Mouse (Mus musculus): ENCODE results near the gene Chpt1.

The Chpt1 gene

DNA sequence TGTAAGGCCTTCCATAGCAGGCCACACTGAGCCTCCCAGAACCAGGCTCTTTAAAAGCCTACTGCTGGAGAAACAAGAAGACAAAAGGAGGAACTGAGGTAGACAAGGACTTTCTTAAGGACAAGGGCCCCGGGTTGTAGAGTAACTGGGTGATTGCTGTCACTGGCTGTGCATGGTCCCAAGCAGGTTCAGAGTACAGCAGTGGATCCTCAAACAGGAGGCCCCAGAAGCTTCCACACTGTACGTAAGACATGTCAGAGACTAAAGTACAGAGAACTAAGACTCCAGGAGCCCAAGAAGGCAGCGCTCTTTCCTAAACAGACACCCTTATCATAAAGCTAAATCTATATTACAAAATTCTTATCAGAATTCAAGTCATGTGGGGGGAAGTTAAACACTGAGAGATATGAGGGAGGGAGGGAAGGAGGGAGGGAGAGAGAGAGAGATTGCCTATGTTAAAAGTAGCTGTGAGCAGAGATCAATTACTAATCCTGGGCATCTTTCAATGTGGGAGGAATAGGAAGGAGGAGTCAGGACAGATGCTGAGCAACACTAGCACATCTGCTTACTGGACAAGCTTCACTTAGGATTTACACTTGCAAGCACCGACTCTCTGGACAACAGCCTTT, 8.8 kb downstream of the Chpt1 start:
- DNase-seq (ENCODE audit: low read depth, low spot score): no peak

- DNase-seq (ENCODE audit: low read depth, low spot score): no peak
These were observed 11.2 kb downstream of the Chpt1 start for GRCm38 (mm10) chr10:88492658-88493057.

DNA sequence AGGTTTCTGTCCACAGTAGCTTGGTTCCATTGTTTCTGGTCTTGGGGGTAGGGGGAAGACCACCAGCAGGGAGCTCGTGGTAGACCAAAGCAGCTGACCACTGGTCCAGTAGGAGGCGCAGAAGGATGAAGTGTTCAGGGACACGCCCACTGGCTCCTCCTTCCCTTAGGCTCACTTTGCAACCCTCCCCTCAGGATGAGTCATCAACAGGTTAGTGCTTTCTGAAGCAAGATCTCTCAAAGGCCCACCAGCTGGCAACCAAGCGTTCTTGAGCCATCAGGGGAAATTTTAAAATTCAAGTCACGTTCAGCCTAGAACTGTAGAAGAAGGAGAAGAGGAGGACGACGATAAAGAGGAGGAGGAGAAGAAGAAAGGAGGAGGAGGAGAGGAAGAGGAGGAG, 12.2 kb downstream of the Chpt1 start:
- DNase-seq (ENCODE audit: low read depth, low spot score): peak; percentile 72

DNA sequence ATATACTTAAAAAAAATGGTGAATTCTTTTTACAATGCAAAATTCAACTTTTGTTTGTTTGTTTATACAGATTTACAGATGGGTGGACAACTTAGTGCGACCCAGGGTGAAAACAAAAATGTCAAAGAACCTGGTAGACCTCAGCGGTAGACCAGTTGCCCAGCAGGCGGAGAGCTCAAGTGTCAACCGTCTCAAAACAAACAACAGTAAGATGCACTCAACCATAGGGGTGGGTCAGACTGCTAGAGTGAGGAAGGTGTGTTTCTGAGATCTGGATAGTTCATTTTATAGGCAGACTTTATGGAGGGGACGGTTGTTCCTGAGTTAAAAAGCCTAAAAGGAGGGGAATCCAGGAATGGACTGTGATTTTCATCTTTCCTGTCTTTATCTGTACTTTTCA, 15.2 kb downstream of the Chpt1 start:
- no peak for DNase-seq (ENCODE audit: low read depth, low spot score)

DNA sequence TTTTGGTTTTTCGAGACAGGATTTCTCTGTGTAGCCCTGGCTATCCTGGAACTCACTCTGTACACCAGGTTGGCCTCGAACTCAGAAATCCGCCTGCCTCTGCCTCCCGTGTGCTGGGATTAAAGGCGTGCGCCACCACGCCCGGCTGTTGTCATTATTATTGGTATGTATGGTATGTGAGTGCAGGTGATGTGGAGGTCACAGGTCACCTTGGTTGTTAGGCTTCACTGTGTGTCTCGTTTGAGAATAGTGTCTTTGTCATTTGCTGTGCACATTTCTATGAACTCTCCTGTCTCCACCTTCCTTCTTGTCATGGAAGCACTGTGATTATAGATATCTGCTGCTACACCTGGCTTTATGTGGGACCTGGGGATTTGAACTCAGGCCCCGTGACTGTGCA, 21.0 kb downstream of the Chpt1 start:
- DNase-seq (ENCODE audit: low read depth, low spot score): peak; percentile 86

GRCm38 (mm10) chr10:88460122-88460820, 43.6 kb downstream of the Chpt1 start:
- DNase-seq (ENCODE audit: low read depth, low spot score): peak; percentile 68

GRCm38 (mm10) chr10:88459502-88459992, 44.3 kb downstream of the Chpt1 start, which contains the start of gene Sycp3:
Sycp3 (plus strand) TSS chr10:88459569.
- DNase-seq (ENCODE audit: low read depth, low spot score): peak; percentile 72

GRCm38 (mm10) chr10:88457816-88458215, 46.1 kb downstream of the Chpt1 start:
- peak; percentile 37 for DNase-seq (ENCODE audit: low read depth, low spot score)

GRCm38 (mm10) chr10:88451990-88452389, 51.9 kb downstream of the Chpt1 start:
- no peak for DNase-seq (ENCODE audit: low read depth, low spot score)

DNA sequence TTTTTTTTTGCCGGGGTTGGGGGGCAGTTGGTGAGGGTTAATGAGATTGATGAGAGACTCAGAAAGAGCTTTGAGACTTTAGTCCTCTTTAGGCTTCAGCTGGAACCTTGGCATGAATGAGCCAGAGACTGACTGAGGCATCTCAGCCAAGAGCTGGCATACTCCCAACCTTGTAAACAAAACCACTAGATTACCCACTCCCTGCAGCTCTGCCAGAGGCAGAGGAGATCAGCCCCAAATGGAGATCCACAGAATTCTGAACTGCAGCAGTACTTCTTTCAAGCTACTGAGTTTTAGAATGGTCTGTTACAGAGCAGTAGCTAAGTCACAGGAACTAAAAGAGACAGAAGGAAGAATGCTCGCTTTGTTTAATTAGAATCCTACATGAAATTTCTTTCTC, 52.7 kb downstream of the Chpt1 start:
- DNase-seq (ENCODE audit: low read depth, low spot score): no peak

GRCm38 (mm10) chr10:88441224-88441623, 62.6 kb downstream of the Chpt1 start:
- no peak for DNase-seq (ENCODE audit: low read depth, low spot score)

GRCm38 (mm10) chr10:88427998-88428397, 75.9 kb downstream of the Chpt1 start:
- no peak for DNase-seq (ENCODE audit: low read depth, low spot score)

- DNase-seq (ENCODE audit: low read depth, low spot score): no peak
These were observed 77.0 kb downstream of the Chpt1 start for GRCm38 (mm10) chr10:88426896-88427295.

DNA sequence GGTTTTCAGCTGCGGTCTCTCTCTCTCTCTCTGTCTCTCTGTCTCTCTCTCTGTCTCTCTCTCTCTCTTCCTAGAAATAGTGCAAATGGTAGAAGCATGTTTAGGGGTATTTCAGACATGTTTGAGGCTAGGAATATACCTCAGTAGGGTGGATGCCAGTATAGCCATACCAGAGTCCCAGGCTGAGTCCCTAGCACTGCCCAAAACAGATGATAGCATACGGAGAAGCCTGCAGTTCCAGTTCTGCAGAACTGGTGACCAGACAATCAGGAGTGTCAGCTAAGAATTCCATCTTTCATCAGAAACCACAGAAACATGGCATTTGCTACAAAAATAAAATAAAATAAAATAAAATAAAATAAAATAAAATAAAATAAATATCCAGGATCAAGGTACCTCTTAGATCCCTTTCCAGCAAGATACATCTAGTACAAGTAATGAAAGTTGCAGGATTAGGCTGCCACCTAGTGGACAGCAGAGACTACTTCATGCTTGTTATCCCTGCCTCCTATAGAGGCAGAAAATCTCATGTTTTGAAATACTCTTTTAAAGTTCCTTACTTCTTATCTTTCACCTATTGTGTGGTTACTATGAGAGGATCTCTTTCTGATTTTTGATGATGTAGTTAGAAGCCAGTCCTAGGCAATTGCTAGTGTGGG, 77.6 kb downstream of the Chpt1 start:
- peak; percentile 76 for DNase-seq (ENCODE audit: low read depth, low spot score)

DNA sequence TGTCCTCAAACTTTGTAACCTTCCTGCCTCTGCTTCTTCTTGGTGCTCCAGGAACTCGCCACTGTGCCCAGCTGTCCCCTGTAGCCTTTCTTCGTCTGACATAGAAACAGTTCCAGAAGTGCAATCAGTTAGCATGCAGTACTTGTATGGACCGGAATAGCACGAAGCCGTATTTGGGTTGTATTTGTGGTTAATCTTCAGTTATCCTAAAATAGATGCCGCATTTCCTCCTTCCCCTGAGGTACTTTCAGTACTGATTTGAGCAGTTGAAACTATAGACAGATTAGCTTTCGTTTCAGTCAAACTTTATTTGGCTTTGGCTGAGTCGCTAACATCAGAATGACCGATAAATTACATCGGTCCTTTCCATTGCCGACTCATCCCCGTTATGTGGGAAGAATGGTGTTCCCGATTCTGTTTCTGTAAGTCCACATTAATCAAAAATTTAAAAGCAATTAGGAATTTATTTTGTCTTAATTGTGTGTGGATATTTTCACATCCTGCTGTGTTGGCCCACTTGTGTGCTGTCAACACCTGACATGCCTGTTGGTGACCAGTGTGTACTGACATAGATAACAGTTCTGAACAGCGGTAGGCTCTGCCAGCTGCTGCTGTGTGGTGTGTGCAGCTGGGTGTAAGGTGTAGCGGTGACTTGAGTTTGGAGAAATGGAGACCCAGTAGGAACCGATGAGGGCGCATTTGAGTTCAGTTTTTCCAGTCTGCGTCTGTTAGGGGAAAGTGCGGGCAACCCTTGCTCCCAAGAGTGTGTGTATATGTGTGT, 83.0 kb downstream of the Chpt1 start:
- no peak for DNase-seq (ENCODE audit: low read depth, low spot score)

GRCm38 (mm10) chr10:88420141-88420541, 83.7 kb downstream of the Chpt1 start:
- no peak for DNase-seq (ENCODE audit: low read depth, low spot score)

GRCm38 (mm10) chr10:88417686-88418085, 86.2 kb downstream of the Chpt1 start:
- no peak for DNase-seq (ENCODE audit: low read depth, low spot score)

DNA sequence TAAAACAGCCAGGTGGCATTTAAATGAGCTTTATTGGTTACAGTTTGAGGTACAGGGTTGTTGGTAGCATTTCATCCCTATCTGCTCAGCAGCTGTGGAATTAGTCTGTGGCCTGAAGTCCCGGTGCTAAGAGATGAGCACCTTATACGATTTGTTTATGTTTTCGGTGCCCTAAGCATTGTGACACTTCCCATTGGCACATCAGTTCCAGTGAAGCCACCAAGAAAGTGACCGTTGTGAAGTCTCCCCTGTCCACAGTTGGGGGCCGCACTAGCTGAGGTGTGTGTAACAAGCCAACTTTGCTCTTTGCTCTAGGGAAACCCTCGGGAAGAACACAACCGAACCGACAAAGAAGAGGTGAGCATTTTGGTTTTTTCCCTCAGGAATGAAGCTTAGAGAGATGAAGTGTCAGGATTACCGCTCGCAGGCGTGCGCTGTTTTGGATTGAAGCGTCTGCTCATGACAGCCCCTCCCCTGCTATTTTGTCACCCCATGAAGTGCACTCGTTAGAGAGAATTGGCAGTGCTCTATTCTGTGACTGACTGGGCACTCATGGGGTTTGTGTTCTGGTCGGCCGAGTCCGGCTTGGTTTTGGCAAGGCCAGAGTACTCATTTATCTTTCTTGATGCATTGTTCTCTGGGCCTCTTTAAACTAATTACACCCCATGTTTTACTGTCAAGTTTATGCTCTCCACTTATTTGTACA, 91.4 kb downstream of the Chpt1 start:
- no peak for DNase-seq (ENCODE audit: low read depth, low spot score)

DNA sequence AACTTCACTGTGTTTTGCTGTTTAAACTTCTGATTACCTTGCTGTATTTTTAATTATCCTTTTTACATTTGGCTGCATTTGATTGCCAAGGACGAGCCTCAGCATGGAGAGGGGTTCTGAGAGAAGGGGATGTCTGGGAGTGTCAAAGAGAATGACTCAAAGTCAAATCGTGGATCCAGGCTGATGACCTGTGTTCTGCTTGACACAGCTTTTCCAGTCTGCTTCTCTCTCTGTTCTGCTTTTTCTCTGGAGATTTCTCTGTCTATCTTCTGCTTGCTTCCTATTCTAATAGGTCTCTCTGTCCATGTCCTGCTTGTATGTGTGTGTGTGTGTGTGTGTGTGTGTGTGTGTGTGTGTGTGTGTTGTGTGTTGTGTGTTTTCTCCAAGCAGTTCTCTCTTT, 94.1 kb downstream of the Chpt1 start:
- no peak for DNase-seq (ENCODE audit: low read depth, low spot score)

DNA sequence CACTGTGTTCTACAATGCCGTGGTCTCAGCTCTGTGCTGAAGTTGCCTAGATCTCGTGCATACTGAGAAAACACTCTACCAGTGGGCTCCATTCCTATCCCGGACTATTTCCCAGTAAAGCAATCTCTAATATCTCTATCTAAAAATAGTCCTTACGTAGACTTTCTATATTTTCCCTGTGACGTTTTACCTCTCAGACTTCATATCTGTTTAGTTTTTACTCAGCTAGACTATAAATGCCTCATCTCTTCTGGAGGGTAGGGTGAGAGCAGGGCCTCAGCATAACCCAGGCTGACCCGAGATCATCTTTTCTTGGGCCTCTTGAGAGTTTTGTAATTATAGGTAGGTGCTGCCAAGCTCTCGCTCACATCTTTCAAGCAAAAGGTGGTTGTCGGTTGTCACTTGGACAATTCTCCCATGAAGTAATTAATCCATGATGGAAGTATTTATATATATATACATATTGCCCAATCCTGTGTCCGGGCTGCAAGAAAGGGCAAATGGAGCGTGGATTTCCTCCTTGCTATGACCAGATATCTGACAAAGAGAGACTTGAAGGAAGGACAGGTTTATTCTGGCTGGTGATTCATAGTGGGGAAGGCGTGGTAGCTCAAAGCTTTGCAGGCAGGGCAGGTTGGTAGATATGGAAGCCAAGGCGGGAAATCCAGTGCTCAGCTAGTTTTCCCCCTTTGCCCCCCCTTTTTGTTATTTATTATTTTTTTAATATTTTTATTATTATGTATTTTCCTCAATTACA, 95.8 kb downstream of the Chpt1 start:
- no peak for DNase-seq (ENCODE audit: low read depth, low spot score)

DNA sequence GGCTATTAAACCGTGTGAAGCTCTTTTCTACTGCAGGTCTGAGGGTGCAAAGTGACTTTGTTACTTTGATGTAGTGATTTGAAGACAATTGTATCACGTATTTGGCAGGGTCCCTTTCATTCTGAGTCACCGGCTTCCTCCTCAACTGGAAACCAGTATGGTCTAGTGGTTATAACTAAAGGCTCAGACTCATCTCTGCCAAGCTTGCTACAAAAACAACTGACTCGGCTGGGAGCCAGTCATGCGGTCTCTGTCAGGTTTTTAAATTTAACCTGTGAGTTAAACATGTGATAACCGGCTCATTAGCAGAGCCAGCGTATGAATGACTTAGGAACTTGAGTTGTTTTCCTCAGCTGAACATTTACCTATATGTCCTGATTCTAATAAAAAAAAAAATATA, 98.1 kb downstream of the Chpt1 start:
- no peak for DNase-seq (ENCODE audit: low read depth, low spot score)
